Mouse (Mus musculus) retina, postnatal 1 day (tissue): ENCODE measurements around the gene Etnk2.

Experiments
- DNase-seq: peaks from one replicate; pipeline ENCODE4 v3.0.0-alpha.2; 2012

Gene Etnk2

GRCm38 (mm10) chr1:133383157-133383783 lies 19.9 kb downstream of the Etnk2 start:
- no peak for DNase-seq

GRCm38 (mm10) chr1:133385506-133385905 lies 22.1 kb downstream of the Etnk2 start:
- peak; percentile 83 for DNase-seq

- DNase-seq, result no peak
These were observed 22.8 kb downstream of the Etnk2 start for GRCm38 (mm10) chr1:133386209-133386608.

- DNase-seq, result no peak
These were observed 24.3 kb downstream of the Etnk2 start for GRCm38 (mm10) chr1:133387539-133388268.

GRCm38 (mm10) chr1:133394702-133395101 lies 31.3 kb downstream of the Etnk2 start:
- no peak for DNase-seq

- DNase-seq, result no peak
These were observed 33.3 kb downstream of the Etnk2 start for GRCm38 (mm10) chr1:133396693-133397092.

GRCm38 (mm10) chr1:133397094-133397482 lies 33.7 kb downstream of the Etnk2 start:
- no peak for DNase-seq

- peak; percentile 93 for DNase-seq
These were observed 34.3 kb downstream of the Etnk2 start for GRCm38 (mm10) chr1:133397483-133398237.

GRCm38 (mm10) chr1:133400014-133400725 lies 36.8 kb downstream of the Etnk2 start:
- DNase-seq, result no peak

GRCm38 (mm10) chr1:133404005-133404404 lies 40.6 kb downstream of the Etnk2 start:
- no peak for DNase-seq

GRCm38 (mm10) chr1:133406614-133407013 lies 43.2 kb downstream of the Etnk2 start:
- no peak for DNase-seq

GRCm38 (mm10) chr1:133407436-133407835 lies 44.1 kb downstream of the Etnk2 start:
- DNase-seq, result no peak

GRCm38 (mm10) chr1:133408321-133408720 lies 44.9 kb downstream of the Etnk2 start:
- DNase-seq, result no peak

GRCm38 (mm10) chr1:133408880-133409516 lies 45.6 kb downstream of the Etnk2 start:
- no peak for DNase-seq

- no peak for DNase-seq
These were observed 46.4 kb downstream of the Etnk2 start for GRCm38 (mm10) chr1:133409786-133410185.

GRCm38 (mm10) chr1:133411506-133412147 lies 48.3 kb downstream of the Etnk2 start:
- no peak for DNase-seq

- DNase-seq, result no peak
These were observed 49.6 kb downstream of the Etnk2 start for GRCm38 (mm10) chr1:133412941-133413340.

GRCm38 (mm10) chr1:133415086-133415485 lies 51.7 kb downstream of the Etnk2 start:
- no peak for DNase-seq

GRCm38 (mm10) chr1:133415505-133415904 lies 52.1 kb downstream of the Etnk2 start:
- no peak for DNase-seq

- DNase-seq, result no peak
These were observed 53.1 kb downstream of the Etnk2 start for GRCm38 (mm10) chr1:133416472-133416871.

- DNase-seq, result no peak
These were observed 53.7 kb downstream of the Etnk2 start for GRCm38 (mm10) chr1:133417113-133417512.

- DNase-seq, result no peak
These were observed 54.2 kb downstream of the Etnk2 start for GRCm38 (mm10) chr1:133417539-133417938.
